Mouse (Mus musculus): ENCODE measurements at regions not wholly inside any gene's neighbourhood (a gene's known extent, or its start where the extent isn't known, plus 50 kb on each side); places are given as distances from the start of the nearest gene placed in this dataset.

DNA sequence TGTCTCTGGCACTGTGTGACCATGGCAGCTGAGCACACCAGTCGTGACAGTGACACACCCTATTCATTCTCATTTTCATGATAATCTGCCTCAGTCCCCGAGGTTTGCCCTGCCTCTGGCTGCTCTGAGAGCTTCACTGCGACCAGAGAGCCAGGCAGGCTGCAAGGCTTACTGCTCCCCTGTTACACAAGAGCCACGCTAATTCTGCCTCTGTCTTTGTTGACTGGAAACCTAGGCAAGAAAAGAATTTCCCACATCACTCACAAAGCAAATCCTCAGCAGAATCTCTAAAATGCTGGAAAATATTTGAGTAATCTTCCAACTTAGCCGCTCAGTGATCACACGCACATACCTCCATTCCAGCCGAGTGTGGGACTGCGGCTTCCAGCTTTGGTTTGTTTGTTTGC lies 142.8 kb downstream of the Irs2 start:
- TF ChIP-seq POLR2A (IDR thresholded peaks at IDR 0.05; ENCODE audit: insufficient read depth, low read length) (no peak), EP300 (IDR thresholded peaks at IDR 0.05; ENCODE audit: insufficient read depth, low read depth, low read length) (no peak)
